Mouse (Mus musculus): ENCODE results near the gene Hist1h4h.
"Not testable (repeated sequence)": the region's sequence is repeated elsewhere in the genome, so short reads cannot be mapped to it uniquely, and the experiment has no call there.

Hist1h4h gene

GRCm38 (mm10) chr13:23534368-23535131 lies 3.7 kb downstream of the Hist1h4h start:
- DNase-seq (ENCODE audit: low read depth, low spot score), result no peak

DNA sequence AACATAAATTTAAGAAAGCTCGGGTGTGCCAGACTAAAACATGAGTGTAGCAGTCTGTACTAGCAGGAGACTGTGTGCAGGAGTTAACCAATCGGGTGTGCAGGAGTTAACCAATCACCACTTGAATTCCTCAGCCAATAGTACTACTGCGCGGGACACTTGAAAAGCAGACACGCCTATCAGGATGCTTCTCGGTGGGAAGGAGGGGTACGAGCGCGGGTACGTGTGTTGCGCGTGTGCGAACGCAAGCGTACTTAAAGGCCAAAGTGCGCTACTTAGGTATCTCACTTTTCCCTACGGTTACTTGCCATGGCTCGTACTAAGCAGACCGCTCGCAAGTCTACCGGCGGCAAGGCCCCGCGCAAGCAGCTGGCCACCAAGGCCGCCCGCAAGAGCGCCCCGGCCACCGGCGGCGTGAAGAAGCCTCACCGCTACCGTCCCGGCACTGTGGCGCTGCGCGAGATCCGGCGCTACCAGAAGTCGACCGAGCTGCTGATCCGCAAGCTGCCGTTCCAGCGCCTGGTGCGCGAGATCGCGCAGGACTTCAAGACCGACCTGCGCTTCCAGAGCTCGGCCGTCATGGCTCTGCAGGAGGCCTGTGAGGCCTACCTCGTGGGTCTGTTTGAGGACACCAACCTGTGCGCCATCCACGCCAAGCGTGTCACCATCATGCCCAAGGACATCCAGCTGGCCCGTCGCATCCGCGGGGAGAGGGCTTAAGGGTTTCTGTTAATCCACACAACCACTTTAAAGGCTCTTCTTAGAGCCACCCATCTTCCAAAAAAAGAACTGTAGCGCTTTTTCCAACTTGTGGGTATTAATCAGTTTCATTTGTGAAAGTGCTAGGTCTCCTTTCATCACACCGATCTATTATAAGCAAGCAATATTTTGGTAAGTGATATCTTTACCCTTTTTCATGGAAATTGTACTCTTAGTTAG lies 4.6 kb downstream of the Hist1h4h start, which contains the start of gene Hist1h3g:
Hist1h3g (plus strand) TSS at position 286 of the 939 bp plus-strand sequence.
- DNase-seq (ENCODE audit: low read depth, low spot score), result peak; percentile 93

DNA sequence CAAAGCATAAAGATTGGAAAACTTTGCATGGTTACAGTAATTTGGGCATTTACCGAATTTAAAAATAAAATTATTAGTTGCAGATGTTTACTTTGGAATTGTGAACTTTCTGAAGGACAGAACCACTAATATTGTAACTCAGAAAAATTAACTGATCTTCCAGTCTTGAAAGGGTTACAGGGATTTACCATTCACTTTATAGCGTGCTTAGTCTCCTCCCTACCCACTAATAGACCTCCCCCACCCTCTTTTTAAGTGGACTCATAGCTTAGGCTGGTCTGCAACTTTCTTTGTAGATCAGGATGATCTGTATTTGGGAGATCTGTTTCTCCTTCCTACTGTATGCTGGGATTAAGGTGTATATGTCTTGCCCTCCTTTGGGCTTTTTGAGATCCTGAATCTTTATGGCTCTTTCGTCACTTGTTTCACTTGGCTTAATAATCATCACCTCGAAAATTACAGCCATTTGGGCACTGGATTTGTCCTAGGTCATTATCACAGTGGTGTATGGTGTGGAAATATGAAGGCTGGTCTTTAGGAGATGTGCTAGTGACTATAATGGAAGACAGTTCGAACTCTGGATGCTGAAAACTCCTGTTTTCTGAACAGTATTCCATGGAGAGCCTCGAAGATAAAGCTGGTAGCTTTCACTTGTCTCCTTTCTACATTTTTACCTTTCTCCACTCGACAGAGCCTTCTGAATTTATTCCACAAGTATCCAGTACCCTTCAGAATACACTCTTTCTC lies 5.4 kb downstream of the Hist1h4h start:
- DNase-seq (ENCODE audit: low read depth, low spot score), result no peak

- DNase-seq (ENCODE audit: low read depth, low spot score), result no peak
Observed at GRCm38 (mm10) chr13:23537006-23537710, 6.3 kb downstream of the Hist1h4h start.

- no peak for DNase-seq (ENCODE audit: low read depth, low spot score)
Observed at GRCm38 (mm10) chr13:23538249-23538648, 7.4 kb downstream of the Hist1h4h start.

DNA sequence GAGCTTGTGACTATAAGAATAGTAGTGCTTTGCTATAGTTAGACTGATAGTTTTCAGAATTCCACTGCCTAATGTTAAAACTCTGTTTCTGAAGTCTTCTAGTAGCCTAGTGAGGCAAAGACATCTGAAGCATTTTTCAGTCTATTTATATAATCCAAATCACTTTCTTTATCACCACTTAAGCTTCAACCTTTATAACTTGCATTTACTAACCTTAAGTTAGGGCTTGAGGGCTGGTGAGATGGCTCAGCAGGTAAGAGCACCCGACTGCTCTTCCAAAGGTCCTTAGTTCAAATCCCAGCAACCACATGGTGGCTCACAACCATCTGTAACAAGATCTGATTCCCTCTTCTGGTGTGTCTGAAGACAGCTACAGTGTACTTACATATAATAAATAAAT lies 9.0 kb downstream of the Hist1h4h start:
- not testable (repeated sequence) for DNase-seq (ENCODE audit: low read depth, low spot score)

DNA sequence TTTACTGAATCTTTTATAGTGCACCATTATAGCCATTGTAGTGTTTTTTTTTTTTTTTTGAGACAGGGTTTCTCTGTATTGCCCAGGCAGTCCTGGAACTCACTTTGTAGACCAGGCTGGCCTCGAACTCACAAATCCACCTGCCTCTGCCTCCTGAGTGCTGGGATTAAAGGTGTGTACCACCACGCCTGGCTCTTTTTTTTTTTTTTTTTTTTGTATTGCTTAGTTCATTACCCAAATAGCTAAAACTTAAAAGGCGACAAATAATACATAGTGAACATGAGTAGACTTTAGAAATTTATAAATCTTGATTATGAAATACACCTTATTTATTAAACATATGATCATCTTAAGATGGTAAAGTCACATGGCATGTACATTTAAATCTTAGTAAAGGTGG lies 10.6 kb downstream of the Hist1h4h start:
- DNase-seq (ENCODE audit: low read depth, low spot score), result no peak

DNA sequence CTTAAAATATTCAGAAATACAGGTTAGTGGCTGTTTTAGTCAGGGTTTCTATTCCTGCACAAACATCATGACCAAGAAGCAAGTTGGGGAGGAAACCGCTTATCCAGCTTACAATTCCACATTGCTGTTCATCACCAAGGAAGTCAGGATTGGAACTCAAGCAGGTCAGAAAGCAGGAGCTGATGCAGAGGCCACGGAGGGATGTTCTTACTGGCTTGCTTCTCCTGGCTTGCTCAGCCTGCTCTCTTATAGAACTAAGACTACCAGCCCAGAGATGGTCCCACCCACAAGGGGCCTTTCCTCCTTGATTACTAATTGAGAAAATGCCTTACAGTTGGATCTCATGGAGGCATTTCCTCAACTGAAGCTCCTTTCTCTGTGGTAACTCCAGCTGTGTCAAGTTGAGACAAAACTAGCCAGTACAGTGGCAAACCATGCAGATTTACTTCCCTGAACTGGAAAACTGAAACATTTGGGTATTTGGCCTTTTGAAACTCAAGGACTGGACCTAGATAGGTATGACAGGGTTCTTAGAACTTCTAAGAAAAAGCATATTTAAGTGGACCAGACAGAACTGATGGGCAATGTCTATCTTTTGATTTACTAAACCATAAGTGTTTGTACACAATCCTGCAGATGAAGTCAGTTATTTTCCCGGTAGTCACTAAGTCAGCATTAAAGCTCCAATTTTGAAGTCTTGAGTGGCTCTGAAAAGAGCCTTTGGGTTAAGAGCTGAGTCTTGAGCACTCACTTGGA lies 11.6 kb downstream of the Hist1h4h start:
- not testable (repeated sequence) for DNase-seq (ENCODE audit: low read depth, low spot score)

GRCm38 (mm10) chr13:23542999-23543607 lies 12.3 kb downstream of the Hist1h4h start, which contains the start of gene Hist1h2bh:
TSS of gene Hist1h2bh (minus strand) at chr13:23543392.
- not testable (repeated sequence) for DNase-seq (ENCODE audit: low read depth, low spot score)

GRCm38 (mm10) chr13:23543965-23544786 lies 13.3 kb downstream of the Hist1h4h start, which contains the start of gene Hist1h3f:
TSS of gene Hist1h3f (plus strand) at chr13:23544052.
- peak; percentile 95 for DNase-seq (ENCODE audit: low read depth, low spot score)

GRCm38 (mm10) chr13:23544787-23545120 lies 13.9 kb downstream of the Hist1h4h start:
- not testable (repeated sequence) for DNase-seq (ENCODE audit: low read depth, low spot score)

DNA sequence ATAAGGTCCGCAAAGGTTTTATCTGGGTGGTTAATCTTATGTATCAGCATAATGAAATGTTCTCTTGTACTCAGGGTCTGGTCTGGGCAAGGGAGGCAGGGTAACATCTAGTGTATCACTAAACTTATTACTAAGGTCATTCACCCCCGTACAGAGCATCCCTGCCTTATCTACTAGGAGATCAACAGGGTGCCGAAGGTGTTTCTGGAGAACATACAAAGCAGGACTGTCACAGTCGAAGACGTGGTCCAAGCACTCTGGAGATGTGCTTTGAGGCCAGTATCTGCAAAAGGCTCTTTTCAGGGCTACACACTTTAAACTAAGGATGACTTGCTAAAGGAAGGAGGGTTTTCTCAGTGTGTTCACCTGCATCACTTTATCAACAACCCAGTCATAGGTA lies 15.8 kb downstream of the Hist1h4h start:
- no peak for DNase-seq (ENCODE audit: low read depth, low spot score)

GRCm38 (mm10) chr13:23550761-23551145 lies 19.9 kb downstream of the Hist1h4h start:
- DNase-seq (ENCODE audit: low read depth, low spot score), result no peak

DNA sequence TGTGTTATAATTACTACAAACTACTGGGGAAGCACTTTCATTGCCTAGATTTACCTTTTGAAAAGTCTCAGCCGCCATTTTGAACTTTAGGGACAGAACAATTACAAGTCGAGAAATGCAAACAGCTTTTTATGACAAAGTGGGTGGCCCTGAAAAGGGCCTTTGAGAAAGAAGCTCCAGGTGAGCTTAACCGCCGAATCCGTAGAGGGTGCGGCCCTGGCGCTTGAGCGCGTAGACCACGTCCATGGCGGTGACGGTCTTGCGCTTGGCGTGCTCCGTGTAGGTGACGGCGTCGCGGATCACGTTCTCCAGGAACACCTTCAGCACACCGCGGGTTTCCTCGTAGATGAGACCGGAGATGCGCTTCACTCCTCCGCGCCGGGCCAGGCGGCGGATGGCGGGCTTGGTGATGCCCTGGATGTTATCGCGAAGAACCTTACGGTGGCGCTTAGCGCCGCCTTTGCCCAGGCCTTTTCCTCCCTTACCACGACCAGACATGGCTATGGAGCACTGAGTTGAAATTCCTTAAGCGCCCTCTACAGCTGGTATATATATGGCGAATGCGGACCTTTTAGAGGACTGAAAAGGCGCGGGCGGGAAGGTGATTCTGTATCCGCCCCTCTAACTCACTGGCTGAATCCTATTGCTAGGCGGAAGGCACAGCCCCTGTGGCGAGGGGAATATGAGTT lies 20.4 kb downstream of the Hist1h4h start, which contains the start of gene Hist1h4f:
Hist1h4f (minus strand) TSS at position 503 of the 689 bp plus-strand sequence.
- peak; percentile 91 for DNase-seq (ENCODE audit: low read depth, low spot score)

GRCm38 (mm10) chr13:23551931-23552914 lies 21.4 kb downstream of the Hist1h4h start:
- DNase-seq (ENCODE audit: low read depth, low spot score), result no peak

- DNase-seq (ENCODE audit: low read depth, low spot score), result no peak
Observed at GRCm38 (mm10) chr13:23552962-23553361, 22.1 kb downstream of the Hist1h4h start, which contains the start of gene Hist1h1d. TSS of gene Hist1h1d (plus strand) at chr13:23553262.

GRCm38 (mm10) chr13:23554393-23554792 lies 23.5 kb downstream of the Hist1h4h start:
- DNase-seq (ENCODE audit: low read depth, low spot score), result no peak

Data from brain, embryonic 18.5 days (tissue).